Mouse (Mus musculus) stomach, adult 2 months (tissue): ENCODE results near the gene Klf5. TPM values are rescaled to one million over a fixed set of nuclear protein-coding genes. Genes with fewer than 3 reads are reported as not detected.

Experiments
- polyA plus RNA-seq: library from polyadenylated mRNA; depleted of rRNA; stranded (reverse); fragments of >200 nt; gene quantifications from 2 replicates; pipeline ENCODE4 v1.2.3, GENCODE M21; 2012; rRNA removed

Gene Klf5
- 41.2 and 49.5 TPM in 2 replicates for polyA plus RNA-seq

DNA sequence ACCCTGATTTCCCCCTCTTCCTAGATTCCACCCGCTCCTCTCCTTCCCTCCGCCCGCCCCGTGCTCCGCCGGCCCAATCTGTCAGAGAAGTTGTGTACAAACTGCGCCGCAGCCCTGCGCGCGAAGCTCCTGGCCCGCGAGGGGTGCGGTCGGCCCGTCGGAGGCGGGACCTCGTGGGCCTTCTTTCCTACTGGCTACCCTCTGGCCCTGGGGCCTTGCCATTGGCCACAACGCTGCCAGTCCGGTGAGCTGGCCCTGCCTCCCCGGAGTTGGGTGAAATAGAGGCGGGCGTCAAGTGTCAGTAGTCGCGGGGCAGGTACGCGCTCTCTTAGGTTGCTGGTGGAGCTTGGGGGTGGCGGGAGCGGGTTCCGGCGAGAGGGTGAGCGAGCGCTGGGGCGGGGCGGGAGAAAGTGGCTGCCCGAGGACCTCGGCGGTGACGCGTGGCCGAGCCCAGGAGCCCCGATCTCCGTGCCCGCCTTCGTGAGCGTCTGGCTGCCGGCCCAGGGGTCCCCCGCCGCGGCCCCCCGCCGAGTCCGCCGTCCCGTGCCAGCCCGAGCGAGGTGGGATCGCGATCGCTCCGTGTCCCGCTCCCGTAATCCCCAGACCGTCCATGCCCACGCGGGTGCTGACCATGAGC, at the start of gene Klf5:
Klf5 (plus strand) TSS at position 307 of the 637 bp plus-strand sequence.

Other genes starting within 250 kb of the Klf5 start
- 0.39 and 0.71 TPM in 2 replicates for gene Pibf1, start 199.3 kb upstream of the Klf5 start, polyA plus RNA-seq
- gene Dis3, start 198.9 kb upstream of the Klf5 start, polyA plus RNA-seq: 1.2 and 1.5 TPM in 2 replicates